Mouse (Mus musculus): ENCODE measurements around the gene Usp5. TPM values are rescaled to one million over a fixed set of nuclear protein-coding genes. Genes with fewer than 3 reads are reported as not detected.

Gene Usp5
- polyA plus RNA-seq, 1 experiment from 2014 or later: 115 TPM

- Histone ChIP-seq H3K4me1 (replicated peaks; ENCODE audit: control insufficient read depth, insufficient read depth, low read length) (no peaks in the 10 kb centered on the region), H3K9ac (ENCODE audit: low read depth, low read length) (no peak within 1 kb of the TSS), H3K9me3 (ENCODE audit: control insufficient read depth, low read length) (no peaks in the 10 kb centered on the region), H3K4me2 (peak within 1 kb of the TSS; percentile 66), H3K27ac (ENCODE audit: low read depth, low read length) (no peak within 1 kb of the TSS), H3K4me3 (ENCODE audit: low read depth, low read length) (peak within 1 kb of the TSS; percentile 41), H3K36me3 (ENCODE audit: control insufficient read depth, insufficient read depth, low read length) (no peaks in the 10 kb centered on the region), H3K27me3 (replicated peaks; ENCODE audit: control insufficient read depth, insufficient read depth, low read length) (peaks cover 32% of the 10 kb centered on the region)
- DNase-seq (ENCODE audit: low spot score): peak; percentile 55
- WGBS: 2% methylated on average over 23 of the region's 23 CpGs
- ATAC-seq (replicated peaks; ENCODE audit: low FRiP score): no peak
These were observed 49.9 kb downstream of the Usp5 start, which contains the start of gene Lrrc23 for GRCm38 (mm10) chr6:124779222-124779983. Lrrc23 (minus strand) TSS chr6:124779727.

GRCm38 (mm10) chr6:124770511-124770910, 58.8 kb downstream of the Usp5 start:
- no peak overlapping the region for H3K4me2 ChIP-seq
- no peak overlapping the region for H3K9ac ChIP-seq (ENCODE audit: low read depth, low read length)
- 72% methylated on average over 15 of the region's 15 CpGs for WGBS
- no peak overlapping the region for H3K4me3 ChIP-seq (ENCODE audit: low read depth, low read length)
- DNase-seq (ENCODE audit: low spot score) (no peak), ATAC-seq (replicated peaks; ENCODE audit: low FRiP score) (no peak)
- no peaks in the 10 kb centered on the region for H3K36me3 ChIP-seq (ENCODE audit: control insufficient read depth, insufficient read depth, low read length)
- no peak overlapping the region for H3K27ac ChIP-seq (ENCODE audit: low read depth, low read length)
- H3K4me1 ChIP-seq (replicated peaks; ENCODE audit: control insufficient read depth, insufficient read depth, low read length): peaks cover 25% of the 10 kb centered on the region
- H3K9me3 ChIP-seq (ENCODE audit: control insufficient read depth, low read length): no peaks in the 10 kb centered on the region
- peaks cover 36% of the 10 kb centered on the region for H3K27me3 ChIP-seq (replicated peaks; ENCODE audit: control insufficient read depth, insufficient read depth, low read length)

GRCm38 (mm10) chr6:124770013-124770412, 59.3 kb downstream of the Usp5 start:
- Histone ChIP-seq H3K27me3 (replicated peaks; ENCODE audit: control insufficient read depth, insufficient read depth, low read length) (peaks cover 36% of the 10 kb centered on the region), H3K4me2 (peak overlapping the region; percentile 68; the same call in 1 of the 2 replicates), H3K27ac (ENCODE audit: low read depth, low read length) (no peak overlapping the region), H3K4me3 (ENCODE audit: low read depth, low read length) (peak overlapping the region; percentile 53; the same call in 1 of the 2 replicates), H3K4me1 (replicated peaks; ENCODE audit: control insufficient read depth, insufficient read depth, low read length) (peaks cover 25% of the 10 kb centered on the region), H3K9ac (ENCODE audit: low read depth, low read length) (no peak overlapping the region), H3K36me3 (ENCODE audit: control insufficient read depth, insufficient read depth, low read length) (no peaks in the 10 kb centered on the region), H3K9me3 (ENCODE audit: control insufficient read depth, low read length) (no peaks in the 10 kb centered on the region)
- DNase-seq (ENCODE audit: low spot score) (no peak), ATAC-seq (replicated peaks; ENCODE audit: low FRiP score) (no peak)
- WGBS: 22% methylated on average over 7 of the region's 7 CpGs

- no peaks in the 10 kb centered on the region for H3K9me3 ChIP-seq (ENCODE audit: control insufficient read depth, low read length)
- peaks cover 25% of the 10 kb centered on the region for H3K4me1 ChIP-seq (replicated peaks; ENCODE audit: control insufficient read depth, insufficient read depth, low read length)
- H3K4me2 ChIP-seq: peak within 1 kb of the TSS; percentile 68
- H3K9ac ChIP-seq (ENCODE audit: low read depth, low read length): peak within 1 kb of the TSS; percentile 50; the same call in 1 of the 2 replicates
- 1% methylated on average over 54 of the region's 54 CpGs for WGBS
- H3K27me3 ChIP-seq (replicated peaks; ENCODE audit: control insufficient read depth, insufficient read depth, low read length): peaks cover 36% of the 10 kb centered on the region
- no peak within 1 kb of the TSS for H3K27ac ChIP-seq (ENCODE audit: low read depth, low read length)
- ATAC-seq (replicated peaks; ENCODE audit: low FRiP score): peak; percentile 44
- no peaks in the 10 kb centered on the region for H3K36me3 ChIP-seq (ENCODE audit: control insufficient read depth, insufficient read depth, low read length)
- no peak for DNase-seq (ENCODE audit: low spot score)
- peak within 1 kb of the TSS; percentile 53 for H3K4me3 ChIP-seq (ENCODE audit: low read depth, low read length)
These were observed 60.1 kb downstream of the Usp5 start, which contains the start of gene Eno2 for GRCm38 (mm10) chr6:124769101-124769765. Eno2 (minus strand) TSS chr6:124769673.

- ATAC-seq (replicated peaks; ENCODE audit: low FRiP score) (no peak), DNase-seq (ENCODE audit: low spot score) (no peak)
- peaks cover 37% of the 10 kb centered on the region for H3K27me3 ChIP-seq (replicated peaks; ENCODE audit: control insufficient read depth, insufficient read depth, low read length)
- peak overlapping the region; percentile 68 for H3K4me2 ChIP-seq
- peak overlapping the region; percentile 53 for H3K4me3 ChIP-seq (ENCODE audit: low read depth, low read length)
- WGBS: 5% methylated on average over 9 of the region's 9 CpGs
- H3K4me1 ChIP-seq (replicated peaks; ENCODE audit: control insufficient read depth, insufficient read depth, low read length): peaks cover 25% of the 10 kb centered on the region
- H3K27ac ChIP-seq (ENCODE audit: low read depth, low read length): no peak overlapping the region
- H3K36me3 ChIP-seq (ENCODE audit: control insufficient read depth, insufficient read depth, low read length): no peaks in the 10 kb centered on the region
- no peak overlapping the region for H3K9ac ChIP-seq (ENCODE audit: low read depth, low read length)
- H3K9me3 ChIP-seq (ENCODE audit: control insufficient read depth, low read length): no peaks in the 10 kb centered on the region
These were observed 60.6 kb downstream of the Usp5 start for GRCm38 (mm10) chr6:124768704-124769044.

- H3K9ac ChIP-seq (ENCODE audit: low read depth, low read length): no peak overlapping the region
- no peak overlapping the region for H3K27ac ChIP-seq (ENCODE audit: low read depth, low read length)
- DNase-seq (ENCODE audit: low spot score): no peak
- 25% methylated on average over 19 of the region's 19 CpGs for WGBS
- H3K4me1 ChIP-seq (replicated peaks; ENCODE audit: control insufficient read depth, insufficient read depth, low read length): peaks cover 25% of the 10 kb centered on the region
- peak overlapping the region; percentile 53; the same call in 1 of the 2 replicates for H3K4me3 ChIP-seq (ENCODE audit: low read depth, low read length)
- no peaks in the 10 kb centered on the region for H3K36me3 ChIP-seq (ENCODE audit: control insufficient read depth, insufficient read depth, low read length)
- peak overlapping the region; percentile 68 for H3K4me2 ChIP-seq
- H3K9me3 ChIP-seq (ENCODE audit: control insufficient read depth, low read length): no peaks in the 10 kb centered on the region
- ATAC-seq (replicated peaks; ENCODE audit: low FRiP score): peak; percentile 48; the same call in 1 of the 2 replicates
- H3K27me3 ChIP-seq (replicated peaks; ENCODE audit: control insufficient read depth, insufficient read depth, low read length): peaks cover 42% of the 10 kb centered on the region
These were observed 61.2 kb downstream of the Usp5 start for GRCm38 (mm10) chr6:124767920-124768703.

- peaks cover 45% of the 10 kb centered on the region for H3K27me3 ChIP-seq (replicated peaks; ENCODE audit: control insufficient read depth, insufficient read depth, low read length)
These were observed 61.8 kb downstream of the Usp5 start for GRCm38 (mm10) chr6:124767536-124767919.

GRCm38 (mm10) chr6:124765951-124766350, 63.3 kb downstream of the Usp5 start:
- Histone ChIP-seq H3K9me3 (ENCODE audit: control insufficient read depth, low read length) (no peaks in the 10 kb centered on the region), H3K36me3 (ENCODE audit: control insufficient read depth, insufficient read depth, low read length) (no peaks in the 10 kb centered on the region), H3K4me2 (no peak overlapping the region), H3K4me3 (ENCODE audit: low read depth, low read length) (no peak overlapping the region), H3K27me3 (replicated peaks; ENCODE audit: control insufficient read depth, insufficient read depth, low read length) (peaks cover 49% of the 10 kb centered on the region), H3K27ac (ENCODE audit: low read depth, low read length) (no peak overlapping the region), H3K9ac (ENCODE audit: low read depth, low read length) (no peak overlapping the region), H3K4me1 (replicated peaks; ENCODE audit: control insufficient read depth, insufficient read depth, low read length) (peaks cover 25% of the 10 kb centered on the region)
- ATAC-seq (replicated peaks; ENCODE audit: low FRiP score) (no peak), DNase-seq (ENCODE audit: low spot score) (no peak)
- WGBS: 73% methylated on average over 7 of the region's 7 CpGs

More at GRCm38 (mm10) chr6:124767536-124767919, 61.8 kb downstream of the Usp5 start:
- Histone ChIP-seq H3K4me1 (replicated peaks; ENCODE audit: control insufficient read depth, insufficient read depth, low read length) (peaks cover 25% of the 10 kb centered on the region), H3K4me3 (ENCODE audit: low read depth, low read length) (no peak overlapping the region), H3K9me3 (ENCODE audit: control insufficient read depth, low read length) (no peaks in the 10 kb centered on the region), H3K4me2 (no peak overlapping the region; the same call in 1 of the 2 replicates), H3K9ac (ENCODE audit: low read depth, low read length) (no peak overlapping the region), H3K27ac (ENCODE audit: low read depth, low read length) (no peak overlapping the region), H3K36me3 (ENCODE audit: control insufficient read depth, insufficient read depth, low read length) (no peaks in the 10 kb centered on the region)
- WGBS: 65% methylated on average over 4 of the region's 4 CpGs
- ATAC-seq (replicated peaks; ENCODE audit: low FRiP score) (no peak), DNase-seq (ENCODE audit: low spot score) (no peak)
